Mouse (Mus musculus) stomach, embryonic 14.5 days (tissue): Measurements from ENCODE around the gene Fkbp2. TPM values are rescaled to one million over a fixed set of nuclear protein-coding genes. Genes with fewer than 3 reads are reported as not detected.

Experiments
- ATAC-seq: fragments of 200-750 bp; cut with Nextera tagmentation; 2 replicates; pipeline ENCODE4 v1.8.0; 2017; ENCODE audit warnings: low read depth, moderate TSS enrichment; ENCODE audit not compliant: insufficient number of reproducible peaks, insufficient read depth, low FRiP score
- H3K27ac ChIP-seq: fragments of 300-500 bp; sonication (generic); 2 replicates; pipeline ENCODE4 v1.5.1; 2014; ENCODE audit warnings: mild to moderate bottlenecking, low read length, moderate library complexity, mixed read lengths
- H3K27me3 ChIP-seq: fragments of 300-500 bp; sonication (generic); 2 replicates; pipeline ENCODE4 v1.6.1; 2014; ENCODE audit warnings: low read length, control low read depth, mixed read lengths; ENCODE audit not compliant: control insufficient read depth, insufficient read depth
- H3K36me3 ChIP-seq: fragments of 300-500 bp; sonication (generic); 2 replicates; pipeline ENCODE4 v1.6.1; 2014; ENCODE audit warnings: mild to moderate bottlenecking, control low read depth, low read length, moderate library complexity, mixed read lengths; ENCODE audit not compliant: control insufficient read depth, insufficient read depth
- H3K4me1 ChIP-seq: fragments of 300-500 bp; sonication (generic); 2 replicates; pipeline ENCODE4 v1.6.1; 2014; ENCODE audit warnings: low read length, control low read depth, mixed read lengths; ENCODE audit not compliant: control insufficient read depth, insufficient read depth
- H3K4me2 ChIP-seq: fragments of 300-500 bp; sonication (generic); replicated peaks from 2 replicates; pipeline ENCODE4 v1.6.1; 2014; ENCODE audit warnings: low read depth, low read length, control low read depth
- H3K4me3 ChIP-seq: fragments of 300-500 bp; sonication (generic); 2 replicates; pipeline ENCODE4 v1.5.1; 2014; ENCODE audit warnings: low read depth, low read length, control low read depth
- H3K9ac ChIP-seq: fragments of 300-500 bp; sonication (generic); replicated peaks from 2 replicates; pipeline ENCODE4 v1.6.1; 2014; ENCODE audit warnings: low read depth, mild to moderate bottlenecking, control low read depth, low read length, moderate library complexity, mixed read lengths
- H3K9me3 ChIP-seq: fragments of 300-500 bp; sonication (generic); 2 replicates; pipeline ENCODE4 v1.6.1; 2016; ENCODE audit warnings: low read depth, low read length, control low read depth; ENCODE audit not compliant: control insufficient read depth
- WGBS: fragments of 180-500 bp; shearing (Covaris S2); extraction: QIAGEN DNeasy Blood & Tissue Kit; methylation state at CpG from one replicate; pipeline ENCODE4 v1.1.7; 2014; 5-methylcytosine and 5-hydroxymethylcytosine counted together
- polyA plus RNA-seq: library from polyadenylated mRNA; unstranded; fragments of >200 nt; fragmentation: Nextera tagmentation; extraction: Ambion mirVana; gene quantifications from 2 replicates; pipeline ENCODE4 v1.2.1, GENCODE M21; 2014

The Fkbp2 gene
- polyA plus RNA-seq, 1 experiment from 2014 or later = 94.1 TPM

GRCm38 (mm10) chr19:6977759-6978638, 2.3 kb downstream of the Fkbp2 start:
- Histone ChIP-seq H3K9me3 (no peaks in the 10 kb centered on the region), H3K9ac (0 out of 2 replicates have a peak overlapping the region, but pooled peaks have one; percentile 60), H3K36me3 (peaks cover 21% of the 10 kb centered on the region), H3K27ac (peak overlapping the region; percentile 41), H3K27me3 (no peaks in the 10 kb centered on the region), H3K4me3 (0 out of 2 replicates have a peak overlapping the region, but pooled peaks have one; percentile 67), H3K4me2 (peak overlapping the region; percentile 76; the same call in 1 of the 2 replicates), H3K4me1 (peaks cover 34% of the 10 kb centered on the region)
- no peak for ATAC-seq
- 80% methylated on average over 13 of the region's 13 CpGs for WGBS

GRCm38 (mm10) chr19:6975537-6976521, 4.5 kb downstream of the Fkbp2 start, which contains the start of gene Plcb3:
TSS of gene Plcb3 (minus strand) at chr19:6976470.
- no peaks in the 10 kb centered on the region for H3K27me3 ChIP-seq
- H3K9me3 ChIP-seq = no peaks in the 10 kb centered on the region
- H3K9ac ChIP-seq = peak within 1 kb of the TSS; percentile 82
- peak within 1 kb of the TSS; percentile 93 for H3K4me2 ChIP-seq
- H3K4me3 ChIP-seq = peak within 1 kb of the TSS; percentile 77
- no peak for ATAC-seq
- H3K27ac ChIP-seq = peak within 1 kb of the TSS; percentile 94
- H3K4me1 ChIP-seq = peaks cover 38% of the 10 kb centered on the region
- WGBS = under 1% methylated on average over 16 of the region's 16 CpGs
- H3K36me3 ChIP-seq = peaks cover 13% of the 10 kb centered on the region

GRCm38 (mm10) chr19:6974211-6975205, 5.8 kb downstream of the Fkbp2 start, which contains the start of gene Ppp1r14b:
TSS of gene Ppp1r14b (plus strand) at chr19:6974968.
- peaks cover 49% of the 10 kb centered on the region for H3K4me1 ChIP-seq
- no peaks in the 10 kb centered on the region for H3K9me3 ChIP-seq
- H3K4me3 ChIP-seq = peak within 1 kb of the TSS; percentile 77
- peak within 1 kb of the TSS; percentile 93 for H3K4me2 ChIP-seq
- peak; percentile 60 for ATAC-seq
- WGBS = under 1% methylated on average over 81 of the region's 84 CpGs
- H3K27me3 ChIP-seq = no peaks in the 10 kb centered on the region
- H3K9ac ChIP-seq = peak within 1 kb of the TSS; percentile 82
- peak within 1 kb of the TSS; percentile 94 for H3K27ac ChIP-seq
- H3K36me3 ChIP-seq = peaks cover 13% of the 10 kb centered on the region

GRCm38 (mm10) chr19:6973581-6974190, 6.6 kb downstream of the Fkbp2 start:
- no peak overlapping the region for H3K27ac ChIP-seq
- 27% methylated on average over 12 of the region's 12 CpGs for WGBS
- H3K27me3 ChIP-seq = no peaks in the 10 kb centered on the region
- H3K4me1 ChIP-seq = peaks cover 43% of the 10 kb centered on the region
- H3K9ac ChIP-seq = 0 out of 2 replicates have a peak overlapping the region, but pooled peaks have one; percentile 2
- peak overlapping the region; percentile 44 for H3K4me2 ChIP-seq
- peak overlapping the region; percentile 77 for H3K4me3 ChIP-seq
- H3K36me3 ChIP-seq = peaks cover 13% of the 10 kb centered on the region
- no peaks in the 10 kb centered on the region for H3K9me3 ChIP-seq
- ATAC-seq = no peak

- 77% methylated on average over 13 of the region's 13 CpGs for WGBS
- H3K4me3 ChIP-seq = no peak overlapping the region
- H3K9ac ChIP-seq = no peak overlapping the region
- H3K9me3 ChIP-seq = no peaks in the 10 kb centered on the region
- no peak overlapping the region for H3K27ac ChIP-seq
- H3K27me3 ChIP-seq = no peaks in the 10 kb centered on the region
- 0 out of 2 replicates have a peak, but pooled peaks cover 3% of the 10 kb centered on the region for H3K36me3 ChIP-seq
- no peak overlapping the region for H3K4me2 ChIP-seq
- ATAC-seq = no peak
- H3K4me1 ChIP-seq = peaks cover 52% of the 10 kb centered on the region
Measured at GRCm38 (mm10) chr19:6972247-6972917, 7.9 kb downstream of the Fkbp2 start.

- ATAC-seq = no peak
Measured at GRCm38 (mm10) chr19:6971644-6972043, 8.7 kb downstream of the Fkbp2 start.

More at GRCm38 (mm10) chr19:6971644-6972043, 8.7 kb downstream of the Fkbp2 start:
- no peak overlapping the region for H3K4me2 ChIP-seq
- peaks cover 51% of the 10 kb centered on the region for H3K4me1 ChIP-seq
- no peaks in the 10 kb centered on the region for H3K9me3 ChIP-seq
- H3K36me3 ChIP-seq = no peaks in the 10 kb centered on the region
- 31% methylated on average over 6 of the region's 6 CpGs for WGBS
- no peak overlapping the region for H3K4me3 ChIP-seq
- H3K27ac ChIP-seq = no peak overlapping the region
- no peaks in the 10 kb centered on the region for H3K27me3 ChIP-seq
- H3K9ac ChIP-seq = no peak overlapping the region; the same call in 1 of the 2 replicates
